Mouse (Mus musculus) embryonic facial prominence, embryonic 11.5 days (tissue): ENCODE measurements around the gene Polr3gl. TPM values are rescaled to one million over a fixed set of nuclear protein-coding genes. Genes with fewer than 3 reads are reported as not detected.
A peak's percentile ranks its signal among the peaks of the same experiment; 100 is the strongest.

Experiments
- ATAC-seq: fragments of 200-750 bp; cut with Nextera tagmentation; replicated peaks from 2 replicates; pipeline ENCODE4 v1.8.0; 2017; ENCODE audit warnings: low read depth; ENCODE audit not compliant: insufficient number of reproducible peaks, low FRiP score, low TSS enrichment
- DNase-seq: peaks from one replicate; pipeline ENCODE4 v3.0.0-alpha.2; 2015; ENCODE audit warnings: low spot score
- H3K27ac ChIP-seq: fragments of 300-500 bp; sonication (generic); replicated peaks from 2 replicates; pipeline ENCODE4 v1.5.1; 2014; ENCODE audit warnings: mild to moderate bottlenecking, low read depth, low read length, control low read depth
- H3K27me3 ChIP-seq: fragments of 300-500 bp; sonication (generic); 2 replicates; pipeline ENCODE4 v1.6.1; 2014; ENCODE audit warnings: mild to moderate bottlenecking, low read length, moderate library complexity, mixed read lengths; ENCODE audit not compliant: control insufficient read depth, insufficient read depth
- H3K36me3 ChIP-seq: fragments of 300-500 bp; sonication (generic); replicated peaks from 2 replicates; pipeline ENCODE4 v1.6.1; 2014; ENCODE audit warnings: low read depth, mild to moderate bottlenecking, low read length, moderate library complexity, mixed read lengths; ENCODE audit not compliant: control insufficient read depth, insufficient read depth
- H3K4me1 ChIP-seq: fragments of 300-500 bp; sonication (generic); 2 replicates; pipeline ENCODE4 v1.6.1; 2014; ENCODE audit warnings: low read length, mixed read lengths; ENCODE audit not compliant: control insufficient read depth, insufficient read depth
- H3K4me2 ChIP-seq: fragments of 300-500 bp; sonication (generic); 2 replicates; pipeline ENCODE4 v1.6.1; 2014; ENCODE audit warnings: low read depth, mild to moderate bottlenecking, control low read depth, low read length, moderate library complexity
- H3K4me3 ChIP-seq: fragments of 300-500 bp; sonication (generic); 2 replicates; pipeline ENCODE4 v1.5.1; 2014; ENCODE audit warnings: low read depth, low read length, control low read depth
- H3K9ac ChIP-seq: fragments of 300-500 bp; sonication (generic); replicated peaks from 2 replicates; pipeline ENCODE4 v1.6.1; 2014; ENCODE audit warnings: mild to moderate bottlenecking, control low read depth, low read length
- H3K9me3 ChIP-seq: fragments of 300-500 bp; sonication (generic); replicated peaks from 2 replicates; pipeline ENCODE4 v1.6.1; 2016; ENCODE audit warnings: mild to moderate bottlenecking, low read length, inconsistent platforms, mixed read lengths; ENCODE audit not compliant: control insufficient read depth
- WGBS: fragments of 180-500 bp; shearing (Covaris S2); extraction: QIAGEN DNeasy Blood & Tissue Kit; methylation state at CpG from one replicate; pipeline ENCODE4 v1.1.7; 2014; 5-methylcytosine and 5-hydroxymethylcytosine counted together
- polyA plus RNA-seq: library from polyadenylated mRNA; unstranded; fragments of >200 nt; fragmentation: Nextera tagmentation; extraction: Ambion mirVana; gene quantifications from 2 replicates; pipeline ENCODE4 v1.2.1, GENCODE M21; 2014

Polr3gl gene
- polyA plus RNA-seq, 1 experiment from 2014 or later = 14.2 TPM

DNA sequence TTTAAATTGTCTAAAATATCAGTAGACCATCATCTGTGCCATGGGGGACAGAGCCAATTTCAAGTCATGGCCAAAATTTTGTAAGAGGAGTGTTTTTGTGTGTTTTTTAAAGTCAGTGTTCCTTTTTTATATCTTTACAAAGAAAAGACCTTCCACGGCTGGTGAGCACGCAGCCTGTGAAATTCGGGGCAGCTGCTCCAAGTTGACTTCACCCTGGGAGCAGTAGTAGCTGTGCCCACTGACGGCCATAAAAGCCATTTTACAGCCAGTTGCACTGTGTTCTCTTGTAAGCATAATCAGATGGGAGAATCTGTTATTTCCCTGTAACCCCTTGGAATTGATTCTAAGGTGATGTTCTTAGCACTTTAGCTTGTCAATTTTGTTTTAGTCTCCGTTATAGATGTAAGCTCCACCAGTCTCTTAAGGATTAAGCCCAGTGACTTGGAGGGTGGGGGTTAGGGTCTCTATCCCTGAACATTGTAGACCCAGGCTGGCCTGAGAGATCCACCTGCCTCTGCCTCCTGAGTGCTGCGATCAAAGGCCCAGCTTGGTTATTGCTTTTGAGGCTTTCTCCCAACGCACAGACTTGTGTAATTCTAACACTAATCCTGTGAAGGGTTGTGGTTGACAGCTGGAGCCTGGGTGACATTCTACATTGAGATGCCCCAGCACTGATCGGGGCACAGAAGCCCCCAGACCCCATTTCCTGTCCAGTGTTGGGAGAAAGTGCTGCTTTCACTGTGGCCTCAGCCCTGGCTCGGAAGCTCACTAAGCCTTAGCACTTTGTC is 32.9 kb downstream of the Polr3gl start:
- Histone ChIP-seq H3K4me1 (peaks cover 3% of the 10 kb centered on the region), H3K36me3 (no peaks in the 10 kb centered on the region; the same call in 1 of the 2 replicates), H3K9me3 (no peaks in the 10 kb centered on the region), H3K9ac (no peak overlapping the region), H3K4me2 (no peak overlapping the region), H3K4me3 (no peak overlapping the region), H3K27ac (no peak overlapping the region), H3K27me3 (no peaks in the 10 kb centered on the region)
- ATAC-seq (no peak), DNase-seq (no peak)
- WGBS = 91% methylated on average over 9 of the region's 9 CpGs

DNA sequence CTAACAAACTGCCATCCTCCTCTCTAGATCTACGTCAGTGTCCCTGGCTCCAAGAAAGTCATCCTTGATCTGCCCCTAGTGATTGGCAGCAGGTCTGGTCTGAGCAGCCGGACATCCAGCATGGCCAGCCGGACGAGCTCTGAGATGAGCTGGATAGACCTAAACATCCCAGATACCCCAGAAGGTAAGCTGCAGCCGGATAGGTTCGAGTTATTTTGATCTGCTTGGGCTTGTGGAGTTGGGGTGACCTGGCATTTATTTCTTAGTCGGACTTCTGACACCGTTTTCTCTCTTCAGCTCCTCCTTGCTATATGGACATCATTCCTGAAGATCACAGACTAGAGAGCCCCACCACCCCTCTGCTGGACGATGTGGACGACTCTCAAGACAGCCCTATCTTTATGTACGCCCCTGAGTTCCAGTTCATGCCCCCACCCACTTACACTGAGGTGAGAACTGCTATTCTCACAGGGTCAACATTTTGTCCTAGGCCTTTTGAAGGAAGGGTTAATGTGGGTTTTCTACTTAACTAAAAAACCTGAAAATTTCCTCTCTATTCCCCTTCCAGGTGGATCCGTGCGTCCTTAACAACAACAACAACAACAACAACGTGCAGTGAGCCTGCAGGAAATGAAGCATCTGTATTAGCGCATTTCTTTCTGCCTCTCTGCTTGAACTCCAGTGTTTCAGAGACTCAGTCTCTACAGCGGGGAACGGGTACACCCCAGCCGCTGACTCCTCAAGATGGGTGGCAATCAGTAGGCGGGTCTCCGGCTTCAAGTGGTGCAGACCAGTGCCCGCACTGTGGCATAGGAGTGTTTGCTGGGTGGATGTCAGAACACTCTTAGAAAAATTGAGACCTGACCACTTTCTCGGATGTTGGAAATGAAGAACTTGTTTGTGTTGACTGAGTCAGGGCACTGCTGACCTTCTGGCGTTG is 33.8 kb downstream of the Polr3gl start:
- no peak for DNase-seq
- Histone ChIP-seq H3K36me3 (no peaks in the 10 kb centered on the region; the same call in 1 of the 2 replicates), H3K9me3 (no peaks in the 10 kb centered on the region), H3K4me2 (peak overlapping the region; percentile 58), H3K9ac (no peak overlapping the region), H3K27ac (no peak overlapping the region), H3K4me3 (peak overlapping the region; percentile 72), H3K27me3 (no peaks in the 10 kb centered on the region), H3K4me1 (peaks cover 3% of the 10 kb centered on the region)
- WGBS = 90% methylated on average over 23 of the region's 23 CpGs
- no peak for ATAC-seq

DNA sequence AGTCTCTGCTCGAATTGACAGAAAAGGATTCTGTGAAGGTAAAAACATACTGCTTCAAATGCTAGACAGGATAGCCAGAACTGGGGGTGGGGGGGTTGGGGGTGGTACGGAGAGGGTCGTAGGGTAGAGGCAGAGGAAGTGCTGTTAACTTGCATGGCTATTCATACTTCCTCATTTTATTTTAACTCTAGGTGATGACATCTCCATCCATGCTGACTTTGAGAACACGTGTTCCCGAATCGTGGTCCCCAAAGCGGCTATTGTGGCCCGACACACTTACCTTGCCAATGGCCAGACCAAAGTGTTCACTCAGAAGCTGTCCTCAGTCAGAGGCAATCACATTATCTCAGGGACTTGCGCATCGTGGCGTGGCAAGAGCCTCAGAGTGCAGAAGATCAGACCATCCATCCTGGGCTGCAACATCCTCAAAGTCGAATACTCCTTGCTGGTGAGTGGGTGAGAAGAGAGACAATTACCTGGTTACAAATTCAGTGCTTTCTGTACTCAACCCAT is 34.5 kb downstream of the Polr3gl start:
- DNase-seq (no peak), ATAC-seq (no peak)
- Histone ChIP-seq H3K4me3 (peak overlapping the region; percentile 72), H3K36me3 (no peaks in the 10 kb centered on the region; the same call in 1 of the 2 replicates), H3K9ac (peak overlapping the region; percentile 5; the same call in 1 of the 2 replicates), H3K4me1 (peaks cover 3% of the 10 kb centered on the region), H3K9me3 (no peaks in the 10 kb centered on the region), H3K27me3 (no peaks in the 10 kb centered on the region), H3K27ac (no peak overlapping the region), H3K4me2 (peak overlapping the region; percentile 58)
- 82% methylated on average over 12 of the region's 12 CpGs for WGBS

DNA sequence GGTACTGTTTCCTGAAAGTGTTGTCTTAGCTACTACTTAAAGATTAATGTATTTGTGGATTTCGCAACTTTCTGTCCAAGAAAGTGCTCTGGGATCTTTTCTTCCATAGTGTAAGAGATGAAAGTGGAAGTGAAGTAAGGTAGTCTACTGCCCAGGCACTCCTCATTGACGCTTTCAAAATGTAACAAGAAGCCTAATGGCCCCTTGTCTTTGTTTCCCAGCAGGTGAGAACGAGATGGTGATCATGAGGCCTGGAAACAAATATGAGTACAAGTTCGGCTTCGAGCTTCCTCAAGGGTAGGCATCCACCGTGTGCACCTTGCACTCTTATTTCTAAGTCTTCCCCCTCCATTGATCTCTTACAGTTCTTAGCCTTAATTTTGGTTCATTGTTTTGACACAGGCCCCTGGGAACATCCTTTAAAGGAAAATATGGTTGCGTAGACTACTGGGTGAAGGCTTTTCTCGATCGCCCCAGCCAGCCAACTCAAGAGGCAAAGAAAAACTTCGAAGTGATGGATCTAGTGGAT is 35.2 kb downstream of the Polr3gl start:
- Histone ChIP-seq H3K4me2 (peak overlapping the region; percentile 58), H3K36me3 (no peaks in the 10 kb centered on the region; the same call in 1 of the 2 replicates), H3K27me3 (no peaks in the 10 kb centered on the region), H3K9ac (peak overlapping the region; percentile 82), H3K9me3 (no peaks in the 10 kb centered on the region), H3K4me1 (peaks cover 3% of the 10 kb centered on the region), H3K4me3 (peak overlapping the region; percentile 72), H3K27ac (no peak overlapping the region)
- ATAC-seq (no peak), DNase-seq (no peak)
- WGBS = 49% methylated on average over 10 of the region's 10 CpGs

DNA sequence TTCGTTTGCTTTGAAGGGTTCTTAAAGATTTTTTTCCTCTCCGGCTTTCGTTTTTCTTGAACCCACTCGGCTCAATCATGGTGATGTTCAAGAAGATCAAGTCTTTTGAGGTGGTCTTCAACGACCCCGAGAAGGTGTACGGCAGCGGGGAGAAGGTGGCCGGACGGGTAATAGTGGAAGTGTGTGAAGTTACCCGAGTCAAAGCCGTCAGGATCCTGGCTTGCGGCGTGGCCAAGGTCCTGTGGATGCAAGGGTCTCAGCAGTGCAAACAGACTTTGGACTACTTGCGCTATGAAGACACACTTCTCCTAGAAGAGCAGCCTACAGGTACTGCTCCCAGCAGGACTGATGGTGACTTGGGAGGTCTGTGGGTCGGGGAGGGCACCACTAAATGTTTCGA is 35.8 kb downstream of the Polr3gl start:
- peak overlapping the region; percentile 58 for H3K4me2 ChIP-seq
- H3K27ac ChIP-seq = peak overlapping the region; percentile 53
- no peaks in the 10 kb centered on the region; the same call in 1 of the 2 replicates for H3K36me3 ChIP-seq
- peaks cover 3% of the 10 kb centered on the region for H3K4me1 ChIP-seq
- WGBS = under 1% methylated on average over 17 of the region's 17 CpGs
- ATAC-seq (no peak), DNase-seq (no peak)
- peak overlapping the region; percentile 72 for H3K4me3 ChIP-seq
- peak overlapping the region; percentile 82 for H3K9ac ChIP-seq
- no peaks in the 10 kb centered on the region for H3K9me3 ChIP-seq
- H3K27me3 ChIP-seq = no peaks in the 10 kb centered on the region

DNA sequence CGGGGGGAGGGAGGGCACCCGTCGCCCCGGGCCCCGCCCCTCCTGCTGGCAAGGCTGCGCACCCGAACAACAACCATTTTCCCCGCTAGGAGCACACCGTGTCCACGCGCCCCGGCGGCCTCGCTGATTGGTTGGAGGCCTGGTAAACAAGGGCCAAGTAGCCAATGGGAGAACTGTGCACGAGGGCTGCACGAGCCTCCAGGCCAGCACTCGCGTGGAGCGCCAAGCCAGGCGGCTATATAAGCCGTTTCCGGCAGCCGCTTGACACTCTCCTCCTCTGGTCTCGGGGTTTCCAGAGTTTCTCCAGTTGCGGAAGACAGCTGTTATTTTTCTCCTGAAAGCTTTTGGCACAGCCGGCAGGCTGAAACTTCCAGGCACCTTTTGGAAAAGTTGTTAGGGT is 36.3 kb downstream of the Polr3gl start, which contains the start of gene Txnip:
Txnip (plus strand) TSS at position 264 of the 400 bp plus-strand sequence.
- Histone ChIP-seq H3K27ac (peak within 1 kb of the TSS; percentile 53), H3K4me3 (peak within 1 kb of the TSS; percentile 72), H3K27me3 (no peaks in the 10 kb centered on the region), H3K4me1 (peaks cover 3% of the 10 kb centered on the region), H3K36me3 (no peaks in the 10 kb centered on the region; the same call in 1 of the 2 replicates), H3K9ac (peak within 1 kb of the TSS; percentile 82), H3K4me2 (peak within 1 kb of the TSS; percentile 71), H3K9me3 (no peaks in the 10 kb centered on the region)
- DNase-seq (peak; percentile 100), ATAC-seq (peak; percentile 98)
- WGBS = under 1% methylated on average over 26 of the region's 26 CpGs

DNA sequence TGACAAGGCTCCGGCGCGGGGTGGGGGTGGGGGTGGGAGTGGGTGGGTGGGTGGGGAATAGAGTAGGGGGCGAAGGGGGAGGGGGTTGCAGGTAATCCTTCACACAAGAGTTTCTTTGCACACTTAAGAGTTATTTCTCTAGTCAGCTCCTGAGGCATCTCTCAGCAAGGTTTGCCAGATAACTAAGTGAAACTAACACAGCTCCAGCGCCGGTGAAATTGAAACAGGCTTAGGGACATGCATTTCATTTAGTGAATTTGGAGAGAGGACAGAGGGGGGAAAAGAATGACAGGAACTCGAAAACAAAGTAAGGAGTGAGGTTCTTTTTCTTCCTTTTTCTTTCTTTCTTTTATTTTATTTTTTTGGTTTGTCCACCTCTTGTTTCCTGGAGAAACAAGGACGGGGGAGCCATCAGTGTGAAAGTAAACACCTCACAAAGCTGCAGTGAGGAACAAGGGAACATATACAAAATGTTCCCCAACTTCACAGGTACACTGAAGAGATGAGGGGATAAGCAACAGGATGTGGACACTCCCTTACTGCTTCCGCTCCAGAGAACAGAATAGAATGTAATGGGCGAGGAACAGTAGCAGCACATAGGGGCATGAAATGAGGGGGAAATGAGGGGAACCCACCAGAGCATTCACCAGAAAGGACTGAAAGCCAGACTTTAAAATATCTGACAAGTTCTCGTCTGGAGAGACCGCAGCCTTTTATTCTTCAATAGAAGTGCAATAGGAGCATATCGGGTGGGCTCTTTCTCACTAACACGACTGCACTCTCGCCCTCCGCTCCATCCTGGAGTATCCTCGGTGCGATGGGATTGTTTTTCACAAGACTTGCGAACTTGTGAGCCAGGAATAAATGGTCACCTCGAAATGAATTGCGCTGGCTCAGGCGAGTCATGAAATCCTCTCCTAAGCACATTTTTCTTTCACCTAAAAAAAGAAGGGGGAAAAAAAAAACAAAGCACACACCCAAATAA is 37.0 kb downstream of the Polr3gl start:
- WGBS = 7% methylated on average over 22 of the region's 22 CpGs
- DNase-seq = peak; percentile 27

More for the DNA sequence above, 37.0 kb downstream of the Polr3gl start:
- Histone ChIP-seq H3K9me3 (no peaks in the 10 kb centered on the region), H3K4me1 (peaks cover 3% of the 10 kb centered on the region), H3K9ac (peak overlapping the region; percentile 61), H3K4me3 (peak overlapping the region; percentile 72), H3K27me3 (no peaks in the 10 kb centered on the region), H3K4me2 (peak overlapping the region; percentile 71), H3K36me3 (no peaks in the 10 kb centered on the region; the same call in 1 of the 2 replicates), H3K27ac (peak overlapping the region; percentile 52)
- no peak for ATAC-seq
